Mouse (Mus musculus) testis, adult 2 months (tissue): Measurements from ENCODE around the gene 1110065P20Rik.

Experiments
- CTCF ChIP-seq: fragments of 200-500 bp; IDR thresholded peaks from 2 replicates; pipeline ENCODE4 v1.5.1; 2012; ENCODE audit warnings: low read depth, mild to moderate bottlenecking, inconsistent platforms, low read length, moderate library complexity; ENCODE audit not compliant: control insufficient read depth, insufficient read depth, insufficient replicate concordance
- POLR2A ChIP-seq: fragments of 200-500 bp; IDR thresholded peaks from 2 replicates; pipeline ENCODE4 v1.6.1; 2012; ENCODE audit warnings: low read depth, mild to moderate bottlenecking, inconsistent platforms, low read length, moderate library complexity; ENCODE audit not compliant: control insufficient read depth

DNA sequence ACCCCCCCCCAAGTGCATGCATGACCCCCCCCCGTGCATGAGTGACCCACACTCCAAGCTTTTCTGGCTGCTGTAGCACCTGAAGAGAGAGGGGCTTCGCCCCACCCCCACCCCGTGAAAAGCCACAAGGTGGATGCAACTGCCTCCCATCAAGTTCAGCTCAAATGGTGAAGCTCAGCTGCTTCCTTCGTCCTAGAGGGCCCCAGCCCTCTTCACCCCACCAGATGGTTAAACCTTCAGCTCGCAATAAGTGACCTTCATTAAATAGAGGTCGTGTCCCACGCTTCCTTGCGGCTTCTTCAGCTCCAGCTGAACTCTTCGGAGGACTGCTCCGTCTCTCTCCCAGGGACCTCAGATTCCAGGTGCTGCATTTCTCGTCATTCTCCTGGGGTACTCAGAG, 29.6 kb upstream of the 1110065P20Rik start, which contains the start of gene Epha10:
- no peak for TF ChIP-seq CTCF
- TF ChIP-seq POLR2A, result no peak
